ENCODE assay signal across 8 mouse cellular contexts in genomic region chr19:59457951-59458742, GRCm38 (mm10). TPM values are rescaled to one million over a fixed set of nuclear protein-coding genes. Genes with fewer than 3 reads are reported as not detected.
DNase-seq lines count a peak whose midpoint lies in the region; ATAC-seq and TF ChIP-seq lines count a peak whose summit lies in the region.

TSS of gene Emx2 (plus strand) at chr19:59458372.

- peak within 1 kb of the TSS; percentile 99 for H3K9ac ChIP-seq in forebrain, embryonic 11.5 days (ENCODE audit: low read length)
- no peak within 1 kb of the TSS; the same call in 1 of the 2 replicates for H3K9ac ChIP-seq in stomach, embryonic 14.5 days (replicated peaks; ENCODE audit: low read depth, low read length)

- WGBS in forebrain, embryonic 11.5 days: under 1% methylated on average over 53 of the region's 58 CpGs
- under 1% methylated on average over 57 of the region's 58 CpGs for WGBS in stomach, embryonic 14.5 days

- peak; percentile 86 for ATAC-seq in forebrain, embryonic 11.5 days (replicated peaks; ENCODE audit: low FRiP score)
- peak; percentile 15; the same call in 1 of the 2 replicates for ATAC-seq in megakaryocyte progenitor cell, adult 5-6 weeks (replicated peaks; ENCODE audit: poor library complexity)
- no peak for ATAC-seq in stomach, embryonic 14.5 days (ENCODE audit: insufficient number of reproducible peaks, insufficient read depth, low FRiP score, low read depth)
- ATAC-seq in activated CD4-positive, CD25-positive, alpha-beta regulatory T cell, adult 4 months: no peak

- H3K4me3 ChIP-seq in forebrain, embryonic 11.5 days (ENCODE audit: low read depth, low read length): peak within 1 kb of the TSS; percentile 88
- peak within 1 kb of the TSS; percentile 79 for H3K4me3 ChIP-seq in layer of hippocampus, adult 2 months
- H3K4me3 ChIP-seq in stomach, embryonic 14.5 days (ENCODE audit: low read depth, low read length): peak within 1 kb of the TSS; percentile 27

- H3K27ac ChIP-seq in forebrain, embryonic 11.5 days (ENCODE audit: low read depth, low read length): peak within 1 kb of the TSS; percentile 99
- H3K27ac ChIP-seq in layer of hippocampus, adult 2 months: peak within 1 kb of the TSS; percentile 98
- H3K27ac ChIP-seq in stomach, embryonic 14.5 days (ENCODE audit: low read length): no peak within 1 kb of the TSS; the same call in 1 of the 2 replicates

- peak within 1 kb of the TSS; percentile 72 for H3K4me2 ChIP-seq in forebrain, embryonic 11.5 days (ENCODE audit: low read depth, low read length, severe bottlenecking)
- peak within 1 kb of the TSS; percentile 41 for H3K4me2 ChIP-seq in stomach, embryonic 14.5 days (replicated peaks; ENCODE audit: low read depth, low read length)

- H3K4me1 ChIP-seq in forebrain, embryonic 11.5 days (replicated peaks; ENCODE audit: control insufficient read depth, insufficient read depth, low read length): peaks cover 5% of the 10 kb centered on the region
- H3K4me1 ChIP-seq in stomach, embryonic 14.5 days (ENCODE audit: control insufficient read depth, insufficient read depth, low read length): peaks cover 10% of the 10 kb centered on the region; the same call in 1 of the 2 replicates

- no peaks in the 10 kb centered on the region for H3K9me3 ChIP-seq in forebrain, embryonic 11.5 days (ENCODE audit: control insufficient read depth, low read length)
- H3K9me3 ChIP-seq in stomach, embryonic 14.5 days (ENCODE audit: control insufficient read depth, low read depth, low read length): no peaks in the 10 kb centered on the region

- H3K36me3 ChIP-seq in forebrain, embryonic 11.5 days (ENCODE audit: control insufficient read depth, insufficient read depth, low read length): no peaks in the 10 kb centered on the region
- H3K36me3 ChIP-seq in stomach, embryonic 14.5 days (ENCODE audit: control insufficient read depth, insufficient read depth, low read length): no peaks in the 10 kb centered on the region

- no peak for TF ChIP-seq CTCF in layer of hippocampus, adult 2 months (conservative IDR thresholded peaks at IDR 0.05)

- H3K27me3 ChIP-seq in forebrain, embryonic 11.5 days (ENCODE audit: control insufficient read depth, insufficient read depth, low read length): peaks cover 25% of the 10 kb centered on the region
- H3K27me3 ChIP-seq in stomach, embryonic 14.5 days (ENCODE audit: control insufficient read depth, insufficient read depth, low read length): peaks cover 70% of the 10 kb centered on the region

- DNase-seq in urinary bladder, postnatal 14 days (ENCODE audit: low spot score): peak; percentile 68
- DNase-seq in urinary bladder, postnatal 10 days (ENCODE audit: low spot score): no peak
- peak; percentile 95 for DNase-seq in forebrain, embryonic 11.5 days (ENCODE audit: low spot score)
- DNase-seq in heart, postnatal 4 days: peak; percentile 60
- DNase-seq in layer of hippocampus, adult 2 months (ENCODE audit: low spot score in 2 of 2): peak; percentile 85 to 91

RNA-seq across cellular contexts. Expression of gene Emx2, which starts in this region (rescaled TPM):
- polyA plus RNA-seq in forebrain, embryonic 11.5 days (2014; fragmentation: Nextera tagmentation; extraction: Ambion mirVana): 75.6 and 78.9 TPM in 2 replicates
- total RNA-seq in heart, postnatal 4 days (2021): not detected
- total RNA-seq in layer of hippocampus, adult 2 months (2021): 10 to 100 TPM; 26.6 to 29.8 TPM
- not detected in 2 replicates for total RNA-seq in megakaryocyte progenitor cell, adult 5-6 weeks (2015)
- total RNA-seq in megakaryocyte progenitor cell, adult 5-6 weeks (2017): not detected in 2 replicates
- polyA plus RNA-seq in stomach, embryonic 14.5 days (2014; fragmentation: Nextera tagmentation; extraction: Ambion mirVana): 0.22 and 0.30 TPM in 2 replicates
- not detected for polyA plus RNA-seq in activated CD4-positive, CD25-positive, alpha-beta regulatory T cell, adult 4 months (2017; shearing (Covaris generic))

Comparison
In these comparisons a context has a peak if more than half of its experiments do, and no peak if none do; other contexts are left out.
1. RNA of gene Emx2 (total RNA-seq): 26.6 to 29.8 TPM in layer of hippocampus, adult 2 months; not detected in heart, postnatal 4 days and not detected in megakaryocyte progenitor cell, adult 5-6 weeks; every median in the first group is over 10 times any median in the second.
2. RNA of gene Emx2 (polyA plus RNA-seq): 75.6 to 78.9 TPM in forebrain, embryonic 11.5 days; 0.22 to 0.30 TPM in stomach, embryonic 14.5 days and not detected in activated CD4-positive, CD25-positive, alpha-beta regulatory T cell, adult 4 months; every median in the first group is over 10 times any median in the second.
3. Peak in DNase-seq in heart, postnatal 4 days; RNA of the gene not detected or under 1 TPM.
4. Peak in ATAC-seq in megakaryocyte progenitor cell, adult 5-6 weeks; RNA of the gene not detected or under 1 TPM.
5. H3K4me3 ChIP-seq: peak in every context shown above with its lines; median percentile 88 in forebrain, embryonic 11.5 days; 79 in layer of hippocampus, adult 2 months; 27 in stomach, embryonic 14.5 days.